Comparison of ENCODE assay signal across 8 mouse cellular contexts in genomic region chr11:53466231-53466971, GRCm38 (mm10). TPM values are rescaled to one million over a fixed set of nuclear protein-coding genes. Genes with fewer than 3 reads are reported as not detected.
DNase-seq lines count a peak whose midpoint lies in the region; ATAC-seq and TF ChIP-seq lines count a peak whose summit lies in the region.

No protein-coding gene starts in this region.

- peak overlapping the region; percentile 41 for H3K4me3 ChIP-seq in embryonic facial prominence, embryonic 15.5 days (replicated peaks)
- peak overlapping the region; percentile 53 for H3K4me3 ChIP-seq in heart, embryonic 10.5 days
- H3K4me3 ChIP-seq in limb, embryonic 14.5 days (replicated peaks; ENCODE audit: low read length): peak overlapping the region; percentile 21
- H3K4me3 ChIP-seq in midbrain, embryonic 14.5 days (replicated peaks; ENCODE audit: low read depth, low read length): peak overlapping the region; percentile 28

- 7% methylated on average over 40 of the region's 40 CpGs for WGBS in embryonic facial prominence, embryonic 15.5 days
- WGBS in heart, embryonic 10.5 days: 5% methylated on average over 40 of the region's 40 CpGs
- 8% methylated on average over 40 of the region's 40 CpGs for WGBS in limb, embryonic 14.5 days
- WGBS in midbrain, embryonic 14.5 days: 5% methylated on average over 40 of the region's 40 CpGs

- no peaks in the 10 kb centered on the region for H3K9me3 ChIP-seq in embryonic facial prominence, embryonic 15.5 days (replicated peaks)
- H3K9me3 ChIP-seq in heart, embryonic 10.5 days: no peaks in the 10 kb centered on the region
- H3K9me3 ChIP-seq in limb, embryonic 14.5 days (ENCODE audit: control insufficient read depth, low read length): no peaks in the 10 kb centered on the region
- no peaks in the 10 kb centered on the region for H3K9me3 ChIP-seq in midbrain, embryonic 14.5 days (ENCODE audit: control insufficient read depth, low read length)

- H3K4me2 ChIP-seq in embryonic facial prominence, embryonic 15.5 days (replicated peaks): peak overlapping the region; percentile 59
- peak overlapping the region; percentile 51 for H3K4me2 ChIP-seq in limb, embryonic 14.5 days (replicated peaks; ENCODE audit: low read depth, low read length, severe bottlenecking)
- peak overlapping the region; percentile 53 for H3K4me2 ChIP-seq in midbrain, embryonic 14.5 days (ENCODE audit: low read length)

- H3K27ac ChIP-seq in embryonic facial prominence, embryonic 15.5 days (replicated peaks): no peak overlapping the region
- H3K27ac ChIP-seq in heart, embryonic 10.5 days: peak overlapping the region; percentile 67
- H3K27ac ChIP-seq in limb, embryonic 14.5 days (replicated peaks; ENCODE audit: low read depth, low read length): no peak overlapping the region
- H3K27ac ChIP-seq in midbrain, embryonic 14.5 days (replicated peaks; ENCODE audit: low read depth, low read length): no peak overlapping the region

- peak; percentile 38 to 77 for DNase-seq in spleen, postnatal 10 days (ENCODE audit: low spot score in 2 of 2)
- DNase-seq in spleen, adult 12 weeks (ENCODE audit: low spot score): no peak
- DNase-seq in heart, embryonic 10.5 days (ENCODE audit: low spot score): peak; percentile 87
- DNase-seq in kidney, adult 9 months: peak; percentile 79
- peak; percentile 81 for DNase-seq in limb, embryonic 14.5 days (ENCODE audit: low spot score)
- peak; percentile 88 for DNase-seq in midbrain, embryonic 14.5 days
- DNase-seq in spleen, postnatal 4 days (ENCODE audit: low spot score in 2 of 2): peak; percentile 53 to 84

- H3K9ac ChIP-seq in embryonic facial prominence, embryonic 15.5 days: no peak overlapping the region
- H3K9ac ChIP-seq in limb, embryonic 14.5 days (ENCODE audit: low read depth, low read length, severe bottlenecking): peak overlapping the region; percentile 48
- H3K9ac ChIP-seq in midbrain, embryonic 14.5 days (replicated peaks; ENCODE audit: low read length): peak overlapping the region; percentile 34; the same call in 1 of the 2 replicates

- peaks cover 31% of the 10 kb centered on the region for H3K4me1 ChIP-seq in embryonic facial prominence, embryonic 15.5 days
- peaks cover 40% of the 10 kb centered on the region for H3K4me1 ChIP-seq in heart, embryonic 10.5 days
- peaks cover 20% of the 10 kb centered on the region for H3K4me1 ChIP-seq in limb, embryonic 14.5 days (ENCODE audit: control insufficient read depth, insufficient read depth, low read length)
- peaks cover 16% of the 10 kb centered on the region; the same call in 1 of the 2 replicates for H3K4me1 ChIP-seq in midbrain, embryonic 14.5 days (ENCODE audit: control insufficient read depth, insufficient read depth, low read length)

- TF ChIP-seq POLR2A in limb, embryonic 14.5 days (IDR thresholded peaks at IDR 0.05; ENCODE audit: borderline replicate concordance, extremely low read depth, insufficient read depth, insufficient read length): no peak

- no peaks in the 10 kb centered on the region for H3K36me3 ChIP-seq in embryonic facial prominence, embryonic 15.5 days
- 0 out of 2 replicates have a peak, but pooled peaks cover 2% of the 10 kb centered on the region for H3K36me3 ChIP-seq in heart, embryonic 10.5 days
- H3K36me3 ChIP-seq in limb, embryonic 14.5 days (ENCODE audit: control insufficient read depth, insufficient read depth, low read length): peaks cover 8% of the 10 kb centered on the region; the same call in 1 of the 2 replicates
- no peaks in the 10 kb centered on the region for H3K36me3 ChIP-seq in midbrain, embryonic 14.5 days (ENCODE audit: control insufficient read depth, insufficient read depth, low read length)

- no peak for ATAC-seq in embryonic facial prominence, embryonic 15.5 days (ENCODE audit: insufficient number of reproducible peaks, low FRiP score, low TSS enrichment, low read depth)
- peak; percentile 60; the same call in 1 of the 2 replicates for ATAC-seq in limb, embryonic 14.5 days (ENCODE audit: low FRiP score, low read depth)
- ATAC-seq in midbrain, embryonic 14.5 days (ENCODE audit: low FRiP score, low TSS enrichment): no peak; the same call in 1 of the 2 replicates

- H3K27me3 ChIP-seq in embryonic facial prominence, embryonic 15.5 days: peaks cover 59% of the 10 kb centered on the region
- peaks cover 92% of the 10 kb centered on the region for H3K27me3 ChIP-seq in heart, embryonic 10.5 days (ENCODE audit: insufficient read depth, poor library complexity, severe bottlenecking)
- H3K27me3 ChIP-seq in limb, embryonic 14.5 days (ENCODE audit: control insufficient read depth, insufficient read depth, low read length): peaks cover 57% of the 10 kb centered on the region
- peaks cover 69% of the 10 kb centered on the region for H3K27me3 ChIP-seq in midbrain, embryonic 14.5 days (ENCODE audit: control insufficient read depth, insufficient read depth, low read length)

RNA-seq across cellular contexts. Expression of gene Gm9837, which starts 3.9 kb away (rescaled TPM):
- not detected in 2 replicates for polyA plus RNA-seq in embryonic facial prominence, embryonic 15.5 days (2015; fragmentation: Nextera tagmentation; extraction: Ambion mirVana)
- polyA plus RNA-seq in heart, embryonic 10.5 days (2016; fragmentation: Nextera tagmentation; extraction: Ambion mirVana): not detected in 2 replicates
- not detected in 2 replicates for polyA plus RNA-seq in limb, embryonic 14.5 days (2012; rRNA removed)
- polyA plus RNA-seq in limb, embryonic 14.5 days (2014; fragmentation: Nextera tagmentation; extraction: Ambion mirVana): not detected in 2 replicates
- not detected in 2 replicates for polyA plus RNA-seq in midbrain, embryonic 14.5 days (2014; fragmentation: Nextera tagmentation; extraction: Ambion mirVana)

RNA-seq across cellular contexts. Expression of gene Shroom1, which starts 9.4 kb away (rescaled TPM):
- 3.4 and 3.7 TPM in 2 replicates for polyA plus RNA-seq in embryonic facial prominence, embryonic 15.5 days (2015; fragmentation: Nextera tagmentation; extraction: Ambion mirVana)
- 2.3 and 2.5 TPM in 2 replicates for polyA plus RNA-seq in heart, embryonic 10.5 days (2016; fragmentation: Nextera tagmentation; extraction: Ambion mirVana)
- polyA plus RNA-seq in limb, embryonic 14.5 days (2012; rRNA removed): 7.1 and 9.1 TPM in 2 replicates
- polyA plus RNA-seq in limb, embryonic 14.5 days (2014; fragmentation: Nextera tagmentation; extraction: Ambion mirVana): 3.9 and 6.2 TPM in 2 replicates
- 1.5 and 1.9 TPM in 2 replicates for polyA plus RNA-seq in midbrain, embryonic 14.5 days (2014; fragmentation: Nextera tagmentation; extraction: Ambion mirVana)

RNA-seq across cellular contexts. Expression of gene Gm10447, which starts 9.5 kb away (rescaled TPM):
- polyA plus RNA-seq in embryonic facial prominence, embryonic 15.5 days (2015; fragmentation: Nextera tagmentation; extraction: Ambion mirVana): 0.17 and 0.28 TPM in 2 replicates
- polyA plus RNA-seq in heart, embryonic 10.5 days (2016; fragmentation: Nextera tagmentation; extraction: Ambion mirVana): 0.10 and 0.16 TPM in 2 replicates
- polyA plus RNA-seq in limb, embryonic 14.5 days (2012; rRNA removed): 0.41 and 0.83 TPM in 2 replicates
- polyA plus RNA-seq in limb, embryonic 14.5 days (2014; fragmentation: Nextera tagmentation; extraction: Ambion mirVana): 0.08 TPM in 1 of 2 replicates, not detected in the other
- polyA plus RNA-seq in midbrain, embryonic 14.5 days (2014; fragmentation: Nextera tagmentation; extraction: Ambion mirVana): not detected in 2 replicates

RNA-seq across cellular contexts. Expression of gene Gm9945, which starts 13.6 kb away (rescaled TPM):
- polyA plus RNA-seq in embryonic facial prominence, embryonic 15.5 days (2015; fragmentation: Nextera tagmentation; extraction: Ambion mirVana): 0.18 TPM in 1 of 2 replicates, not detected in the other
- polyA plus RNA-seq in heart, embryonic 10.5 days (2016; fragmentation: Nextera tagmentation; extraction: Ambion mirVana): not detected in 2 replicates
- not detected in 2 replicates for polyA plus RNA-seq in limb, embryonic 14.5 days (2012; rRNA removed)
- polyA plus RNA-seq in limb, embryonic 14.5 days (2014; fragmentation: Nextera tagmentation; extraction: Ambion mirVana): not detected in 2 replicates
- not detected in 2 replicates for polyA plus RNA-seq in midbrain, embryonic 14.5 days (2014; fragmentation: Nextera tagmentation; extraction: Ambion mirVana)

RNA-seq across cellular contexts. Expression of gene Sowaha, which starts 13.7 kb away (rescaled TPM):
- 1.1 and 1.5 TPM in 2 replicates for polyA plus RNA-seq in embryonic facial prominence, embryonic 15.5 days (2015; fragmentation: Nextera tagmentation; extraction: Ambion mirVana)
- polyA plus RNA-seq in heart, embryonic 10.5 days (2016; fragmentation: Nextera tagmentation; extraction: Ambion mirVana): 0.32 and 0.38 TPM in 2 replicates
- 0.16 and 0.19 TPM in 2 replicates for polyA plus RNA-seq in limb, embryonic 14.5 days (2012; rRNA removed)
- 0.22 and 0.30 TPM in 2 replicates for polyA plus RNA-seq in limb, embryonic 14.5 days (2014; fragmentation: Nextera tagmentation; extraction: Ambion mirVana)
- polyA plus RNA-seq in midbrain, embryonic 14.5 days (2014; fragmentation: Nextera tagmentation; extraction: Ambion mirVana): 0.50 and 0.69 TPM in 2 replicates
